Mouse (Mus musculus) megakaryocyte, embryonic 14.5 days (primary cell): ENCODE measurements around the gene Cfap74. TPM values are rescaled to one million over a fixed set of nuclear protein-coding genes. Genes with fewer than 3 reads are reported as not detected.

Source experiments
- H3K27me3 ChIP-seq: replicated peaks from 2 replicates; pipeline ENCODE3; 2012; ENCODE audit warnings: inconsistent platforms
- H3K36me3 ChIP-seq: replicated peaks from 2 replicates; pipeline ENCODE3; 2012; ENCODE audit warnings: low read length, inconsistent platforms, mixed read lengths
- H3K4me1 ChIP-seq: 2 replicates; pipeline ENCODE4 v1.6.1; 2012; ENCODE audit warnings: inconsistent platforms
- H3K4me3 ChIP-seq: replicated peaks from 2 replicates; pipeline ENCODE3; 2012; ENCODE audit warnings: moderate library complexity, mild to moderate bottlenecking, inconsistent platforms
- H3K9me3 ChIP-seq: 2 replicates; pipeline ENCODE4 v1.6.1; 2012; ENCODE audit warnings: inconsistent platforms
- FLI1 ChIP-seq: IDR thresholded peaks from 2 replicates; pipeline ENCODE4 v1.6.1; 2012; ENCODE audit warnings: low read length, inconsistent platforms, mixed read lengths
- GATA1 ChIP-seq: IDR thresholded peaks from 3 replicates; pipeline ENCODE4 v1.6.1; 2012; ENCODE audit warnings: mixed read lengths, low read length, inconsistent platforms, borderline replicate concordance
- polyA plus RNA-seq: library from polyadenylated mRNA; stranded (reverse); fragments of >175 nt; gene quantifications from 2 replicates; pipeline ENCODE4 v1.2.3, GENCODE M21; 2012; ENCODE audit warnings: low replicate concordance; ENCODE audit not compliant: insufficient read depth

Cfap74 gene
- polyA plus RNA-seq, 1 experiment = not detected

DNA sequence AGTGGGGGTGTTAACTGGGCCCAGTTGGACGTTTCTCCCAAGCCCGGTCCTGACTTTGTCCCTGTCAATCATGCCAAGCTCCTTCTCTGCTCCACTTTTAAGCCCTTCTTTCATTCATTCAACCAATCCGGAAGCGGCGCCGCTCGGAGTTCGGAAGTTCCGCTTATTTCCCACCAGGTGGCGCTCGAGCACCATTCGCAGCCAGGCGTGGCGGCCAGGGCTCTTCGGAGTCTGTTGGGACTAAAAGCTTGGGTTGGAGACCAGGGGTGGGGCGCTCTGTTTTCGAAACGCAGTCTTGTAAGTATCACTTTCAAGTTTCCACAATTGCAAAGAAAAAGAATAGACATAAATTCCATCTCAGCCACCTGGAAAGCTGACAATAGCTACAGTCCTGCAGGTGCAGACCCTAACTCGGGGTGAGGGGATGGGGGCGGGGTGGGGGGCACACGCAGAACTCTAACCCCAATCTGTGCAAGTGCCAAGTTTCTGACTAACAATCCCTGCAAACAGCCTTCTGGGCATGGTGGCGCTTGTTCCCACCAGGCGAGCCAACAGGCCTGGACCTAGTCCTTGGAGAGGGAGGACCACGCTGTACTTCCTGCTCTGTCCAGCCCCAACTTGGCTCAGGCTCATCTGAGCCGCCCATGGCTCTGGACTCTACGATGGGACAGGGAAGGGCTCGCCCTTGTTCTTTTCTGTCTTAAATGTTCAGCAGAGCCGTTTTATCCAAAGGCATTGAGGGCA is 72.6 kb downstream of the Cfap74 start:
- Histone ChIP-seq H3K9me3 (no peaks in the 10 kb centered on the region), H3K4me1 (peaks cover 58% of the 10 kb centered on the region), H3K27me3 (peaks cover 17% of the 10 kb centered on the region), H3K36me3 (no peaks in the 10 kb centered on the region), H3K4me3 (peak overlapping the region; percentile 82)
- TF ChIP-seq GATA1 (no peak), FLI1 (no peak)

DNA sequence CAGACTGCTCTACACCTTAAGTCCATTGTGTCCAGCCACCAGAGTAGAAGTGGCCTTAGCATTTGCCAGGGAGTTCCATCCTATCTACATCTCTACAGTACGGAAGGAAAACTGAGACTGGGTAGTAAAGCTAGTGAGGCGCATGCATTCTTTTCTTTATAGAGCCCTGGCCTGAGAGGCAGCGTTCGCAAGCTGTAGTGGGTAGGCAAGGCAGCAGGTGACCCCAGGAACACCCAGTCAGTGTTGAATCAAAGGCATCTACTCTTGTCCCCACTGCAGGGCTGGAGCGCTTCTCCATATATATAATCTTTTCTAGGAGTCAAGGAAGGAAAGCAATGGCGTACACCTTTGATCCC is 73.1 kb downstream of the Cfap74 start:
- H3K36me3 ChIP-seq = no peaks in the 10 kb centered on the region
- peaks cover 16% of the 10 kb centered on the region for H3K27me3 ChIP-seq
- TF ChIP-seq GATA1 (no peak), FLI1 (no peak)
- peaks cover 63% of the 10 kb centered on the region for H3K4me1 ChIP-seq
- peak overlapping the region; percentile 82 for H3K4me3 ChIP-seq
- H3K9me3 ChIP-seq = no peaks in the 10 kb centered on the region

DNA sequence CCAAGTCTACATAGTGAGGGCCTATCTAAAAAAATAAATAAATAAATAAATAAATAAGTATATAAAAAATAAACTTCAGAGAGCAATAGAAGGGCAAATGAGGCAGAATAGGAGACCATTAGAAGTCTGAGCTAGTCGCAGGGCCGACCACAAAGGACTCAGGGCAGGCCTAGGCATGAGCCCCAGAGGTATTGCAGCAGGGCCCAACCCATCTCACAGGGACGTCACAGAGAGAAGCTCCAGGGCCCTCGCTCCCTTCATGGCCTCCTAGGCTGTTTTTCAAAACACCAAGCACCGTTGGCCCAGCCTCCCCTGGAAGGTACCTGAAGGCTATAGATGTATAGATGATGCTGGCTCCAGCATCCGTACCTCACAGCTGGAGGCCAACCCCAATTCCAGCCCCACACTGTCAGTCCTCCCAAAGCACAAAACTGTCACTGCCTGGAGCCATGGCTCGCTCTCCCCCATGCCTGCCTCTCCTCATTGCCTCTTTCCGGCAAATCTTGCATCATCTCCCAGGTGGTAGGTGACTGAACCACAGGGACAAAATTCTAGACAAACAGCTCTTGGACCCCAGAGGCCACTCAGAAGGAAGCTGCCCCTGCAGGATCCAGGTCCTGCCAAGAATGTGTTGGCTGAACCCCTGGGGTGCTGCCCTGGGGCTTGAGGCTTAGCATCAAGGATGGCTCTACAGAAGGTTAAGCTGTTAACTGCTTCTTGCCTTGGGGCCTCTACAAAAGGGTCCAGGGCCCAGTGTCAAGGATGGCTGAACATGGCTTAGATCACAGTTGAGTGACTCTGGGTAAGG is 73.9 kb downstream of the Cfap74 start:
- H3K9me3 ChIP-seq = no peaks in the 10 kb centered on the region
- H3K4me1 ChIP-seq = peaks cover 71% of the 10 kb centered on the region
- H3K36me3 ChIP-seq = no peaks in the 10 kb centered on the region
- H3K27me3 ChIP-seq = peaks cover 8% of the 10 kb centered on the region
- TF ChIP-seq FLI1 (no peak), GATA1 (no peak)
- H3K4me3 ChIP-seq = no peak overlapping the region

DNA sequence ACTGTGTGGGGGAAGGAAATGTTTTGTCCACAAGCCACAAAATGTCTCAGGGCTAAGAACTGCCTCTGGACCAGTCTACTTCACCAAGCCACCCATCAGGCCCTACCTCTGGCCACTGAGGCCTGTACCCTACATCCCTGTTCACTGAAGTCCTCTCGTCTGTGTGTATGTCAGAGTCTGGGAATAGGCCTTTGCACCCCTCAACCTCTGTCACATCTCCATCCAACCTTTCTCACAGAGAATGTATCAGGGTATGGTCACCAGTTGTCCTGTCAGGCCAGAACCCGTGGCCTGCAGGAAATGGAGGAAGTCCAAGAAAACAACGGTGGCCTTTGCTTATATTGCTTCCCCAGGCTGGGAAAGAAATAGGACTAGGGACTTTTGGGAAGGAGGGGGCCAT is 76.5 kb downstream of the Cfap74 start:
- no peak for TF ChIP-seq FLI1
- no peak for TF ChIP-seq GATA1
- Histone ChIP-seq H3K4me1 (peaks cover 97% of the 10 kb centered on the region), H3K4me3 (peak overlapping the region; percentile 14), H3K27me3 (no peaks in the 10 kb centered on the region), H3K9me3 (no peaks in the 10 kb centered on the region), H3K36me3 (no peaks in the 10 kb centered on the region)

DNA sequence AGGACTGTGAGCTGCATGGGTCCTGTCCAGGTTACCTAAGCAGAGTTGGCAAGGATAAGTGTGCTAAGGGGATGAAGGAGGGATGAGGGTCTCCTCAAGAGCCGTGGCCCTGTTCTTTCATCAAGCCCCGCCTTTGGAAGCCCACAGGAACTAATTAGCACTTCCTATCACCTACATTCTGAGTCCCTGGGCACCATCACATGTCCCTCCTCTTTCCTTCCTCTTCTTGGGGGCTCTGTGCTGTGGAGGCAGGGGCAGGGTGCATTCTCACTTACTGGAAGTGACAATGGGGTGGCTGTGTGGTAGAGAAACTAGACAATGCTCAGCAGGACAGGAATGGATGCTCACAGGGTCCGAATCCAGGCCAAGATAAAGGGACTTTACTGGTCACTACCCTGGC is 78.8 kb downstream of the Cfap74 start:
- Histone ChIP-seq H3K36me3 (no peaks in the 10 kb centered on the region), H3K4me1 (peaks cover 83% of the 10 kb centered on the region)
- no peak for TF ChIP-seq FLI1
- no peak for TF ChIP-seq GATA1

DNA sequence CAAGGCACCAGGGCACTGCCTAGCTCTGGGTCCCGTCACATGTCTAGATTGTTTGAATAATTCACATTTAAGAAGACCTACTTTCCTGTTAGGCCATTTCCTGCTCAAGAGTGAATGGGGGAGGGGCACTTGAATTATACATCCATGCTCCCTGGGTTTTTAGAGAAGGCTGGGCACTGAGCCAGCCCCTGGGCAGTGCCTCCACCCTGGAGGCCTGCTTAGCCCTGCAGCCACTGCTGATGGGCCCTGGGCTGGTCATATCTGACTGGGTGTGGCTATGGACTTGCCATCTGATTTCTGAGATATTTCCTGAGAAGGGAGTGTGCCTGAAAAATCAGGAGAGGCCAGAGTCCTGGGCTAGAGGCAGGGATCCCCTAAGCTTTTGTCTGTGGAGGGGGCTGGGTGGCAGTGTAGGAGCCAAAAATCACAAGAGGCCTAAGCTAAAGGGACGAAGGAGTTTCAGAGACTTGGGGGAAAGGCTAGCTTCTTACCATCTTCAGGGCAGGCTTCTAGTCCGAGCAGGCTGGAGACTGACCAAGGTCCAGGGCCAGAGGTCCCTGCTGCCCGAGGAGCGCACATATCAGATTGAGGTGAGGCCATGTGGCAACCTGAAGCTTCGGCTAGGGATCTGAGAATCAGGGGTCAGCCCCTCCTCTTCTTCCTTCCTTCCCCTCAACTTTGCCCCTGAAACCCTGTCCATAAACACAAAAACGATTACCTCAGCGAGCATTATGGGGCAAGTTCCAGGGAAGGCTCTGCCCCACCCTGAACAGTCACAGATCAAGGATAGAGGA is 79.4 kb downstream of the Cfap74 start:
- Histone ChIP-seq H3K9me3 (no peaks in the 10 kb centered on the region), H3K27me3 (no peaks in the 10 kb centered on the region), H3K4me1 (peaks cover 83% of the 10 kb centered on the region), H3K36me3 (no peaks in the 10 kb centered on the region), H3K4me3 (peak overlapping the region; percentile 56)
- no peak for TF ChIP-seq FLI1
- TF ChIP-seq GATA1 = no peak

More for the DNA sequence above, 78.8 kb downstream of the Cfap74 start:
- Histone ChIP-seq H3K27me3 (no peaks in the 10 kb centered on the region), H3K9me3 (no peaks in the 10 kb centered on the region), H3K4me3 (peak overlapping the region; percentile 59)

DNA sequence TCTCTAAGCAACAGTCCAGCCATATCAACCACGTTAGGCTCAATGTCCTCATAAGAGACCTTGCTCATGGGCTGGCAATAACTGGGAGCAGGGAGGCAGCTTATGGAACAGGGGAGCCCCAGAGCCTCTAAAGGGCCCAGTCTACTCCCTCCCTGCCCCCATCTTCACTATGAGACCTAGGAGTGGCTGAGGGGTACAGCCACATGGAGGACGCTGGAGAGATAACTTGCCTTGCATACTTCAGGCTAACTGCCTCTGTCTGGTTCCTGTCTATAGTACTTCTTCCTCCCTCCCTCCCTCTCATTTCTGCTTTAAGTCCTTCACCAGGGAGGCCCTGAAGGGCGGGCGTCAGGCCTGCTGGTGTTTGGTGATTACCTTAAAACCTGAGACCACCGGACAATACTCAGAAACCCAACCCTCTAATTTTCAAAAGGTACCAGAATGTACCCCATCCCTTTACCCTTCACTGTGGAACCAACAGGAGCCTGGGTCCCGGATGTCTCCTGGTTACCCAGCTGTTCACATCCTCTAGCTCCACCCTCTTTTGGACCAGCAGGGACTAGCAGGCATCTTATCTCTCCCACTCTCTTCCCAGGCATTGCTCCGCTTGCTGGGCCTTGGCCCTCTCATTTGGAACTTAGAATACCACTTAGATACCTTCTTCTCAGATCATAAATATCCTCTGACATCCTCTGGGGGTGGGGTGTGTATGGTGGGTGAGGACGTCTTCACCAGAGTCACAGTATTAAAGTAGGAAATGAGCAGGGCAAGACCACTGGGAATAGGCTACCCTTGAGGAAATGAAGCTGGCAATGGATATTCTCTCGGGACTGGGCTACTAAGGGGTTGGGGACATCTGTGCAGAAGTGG is 80.3 kb downstream of the Cfap74 start:
- no peak for TF ChIP-seq GATA1
- no peak for TF ChIP-seq FLI1
- no peaks in the 10 kb centered on the region for H3K9me3 ChIP-seq
- peaks cover 3% of the 10 kb centered on the region for H3K36me3 ChIP-seq
- peak overlapping the region; percentile 62 for H3K4me3 ChIP-seq
- peaks cover 84% of the 10 kb centered on the region for H3K4me1 ChIP-seq
- H3K27me3 ChIP-seq = no peaks in the 10 kb centered on the region

DNA sequence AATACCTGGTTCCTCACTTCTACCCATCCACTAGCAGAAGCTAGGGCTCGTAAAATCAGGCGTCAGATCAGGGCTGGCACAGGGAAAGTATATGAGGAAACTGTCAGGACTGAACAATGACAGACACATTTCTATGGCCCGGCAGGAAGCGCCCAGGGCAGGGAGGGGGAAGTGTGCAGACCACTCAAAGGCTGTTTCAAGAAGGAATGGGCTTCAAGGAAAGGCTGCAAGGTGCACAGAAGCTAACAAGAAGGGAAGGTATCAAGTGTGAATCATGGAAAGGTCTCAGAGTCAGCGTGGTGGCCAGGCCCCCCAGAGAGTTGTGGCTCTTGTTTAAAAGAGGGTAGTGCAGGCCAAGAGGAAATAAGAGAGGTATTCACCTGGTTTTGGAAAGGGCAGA is 81.5 kb downstream of the Cfap74 start:
- H3K27me3 ChIP-seq = no peaks in the 10 kb centered on the region
- H3K4me3 ChIP-seq = peak overlapping the region; percentile 99
- peaks cover 82% of the 10 kb centered on the region for H3K4me1 ChIP-seq
- no peak for TF ChIP-seq FLI1
- no peak for TF ChIP-seq GATA1
- H3K9me3 ChIP-seq = no peaks in the 10 kb centered on the region
- H3K36me3 ChIP-seq = peaks cover 3% of the 10 kb centered on the region

DNA sequence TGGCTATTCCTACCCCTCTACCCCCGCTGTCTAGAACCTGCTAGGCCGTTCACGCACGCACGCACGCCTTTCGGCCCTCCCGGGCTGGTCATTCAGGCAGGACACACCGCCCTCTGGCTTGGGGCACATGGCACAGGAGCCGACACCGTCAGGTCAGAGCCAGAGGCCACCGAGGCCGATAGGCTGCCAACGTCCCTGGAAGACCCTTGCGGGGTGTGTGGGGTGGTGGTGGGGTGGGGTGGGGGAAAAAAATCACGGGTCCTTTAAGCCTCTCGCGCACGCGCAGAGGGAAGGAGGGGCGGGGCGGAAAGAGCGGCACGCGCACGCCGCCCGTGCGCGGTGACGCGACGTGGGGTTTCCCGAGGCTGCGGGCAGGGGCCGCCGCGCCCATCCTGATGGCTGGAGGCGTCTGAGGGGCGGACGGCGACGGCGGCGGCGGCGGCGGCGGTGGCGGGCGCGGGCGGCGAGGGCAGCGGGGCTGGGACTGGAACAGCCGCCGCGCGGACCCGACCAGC is 82.1 kb downstream of the Cfap74 start, which contains the start of gene Gnb1:
Gnb1 (plus strand) TSS at position 372 of the 515 bp plus-strand sequence.
- Histone ChIP-seq H3K4me3 (peak within 1 kb of the TSS; percentile 99), H3K9me3 (no peaks in the 10 kb centered on the region), H3K27me3 (no peaks in the 10 kb centered on the region), H3K36me3 (peaks cover 5% of the 10 kb centered on the region), H3K4me1 (peaks cover 79% of the 10 kb centered on the region)
- no peak for TF ChIP-seq GATA1
- TF ChIP-seq FLI1 = no peak
